Mouse (Mus musculus) E14TG2a.4 (cell line): ENCODE results near the gene Acbd5.

ENCODE experiments used
- CTCF ChIP-seq: conservative IDR thresholded peaks from 2 replicates; pipeline ENCODE4 v1.5.1; 2014; ENCODE audit warnings: low read length
- NANOG ChIP-seq: IDR thresholded peaks from 2 replicates; pipeline ENCODE4 v1.6.1; 2014; ENCODE audit warnings: borderline replicate concordance, low read length, mixed read lengths

- TF ChIP-seq CTCF: no peak
- no peak for TF ChIP-seq NANOG
Observed at GRCm38 (mm10) chr2:23030631-23031030, 37.3 kb upstream of the Acbd5 start.
